Mouse (Mus musculus) ES-E14 (cell line): Measurements from ENCODE around the gene Rnf111.

ENCODE experiments used
- CHD2 ChIP-seq: IDR thresholded peaks from 2 replicates; pipeline ENCODE4 v1.6.1; 2014; ENCODE audit warnings: mild to moderate bottlenecking, low read depth, low read length, inconsistent platforms
- HCFC1 ChIP-seq: IDR thresholded peaks from 2 replicates; pipeline ENCODE4 v1.6.1; 2012; ENCODE audit warnings: low read length, inconsistent platforms, borderline replicate concordance; ENCODE audit not compliant: insufficient read depth
- MAFK ChIP-seq: IDR thresholded peaks from 2 replicates; pipeline ENCODE4 v1.6.1; 2014; ENCODE audit warnings: mild to moderate bottlenecking, low read depth, low read length, inconsistent platforms; ENCODE audit not compliant: insufficient read depth
- ZC3H11A ChIP-seq: IDR thresholded peaks from 2 replicates; pipeline ENCODE4 v1.6.1; 2012; ENCODE audit warnings: low read depth, mild to moderate bottlenecking, inconsistent platforms, low read length, borderline replicate concordance
- ZNF384 ChIP-seq: IDR thresholded peaks from 2 replicates; pipeline ENCODE4 v1.6.1; 2012; ENCODE audit warnings: low read depth, low read length, inconsistent platforms

DNA sequence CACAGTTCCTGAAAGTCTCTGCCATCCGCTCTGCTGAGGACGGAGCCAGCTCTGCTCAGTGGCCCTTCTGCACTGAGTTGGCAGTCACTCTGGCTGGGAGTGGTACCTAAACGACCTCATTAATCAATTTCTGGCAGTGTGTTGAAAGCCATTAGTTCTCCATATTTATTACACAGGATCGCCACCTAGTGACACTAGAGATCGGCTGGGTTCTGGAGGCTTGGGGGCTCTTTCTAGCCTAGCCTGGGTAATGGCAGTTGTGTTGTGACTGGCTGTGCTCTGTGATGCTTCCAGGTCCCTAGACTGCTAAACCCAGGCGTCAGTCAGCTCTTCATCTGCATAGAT, 111.0 kb downstream of the Rnf111 start:
- TF ChIP-seq CHD2, result no peak
- no peak for TF ChIP-seq MAFK
- TF ChIP-seq ZC3H11A, result peak; percentile 42; the same call in 1 of the 2 replicates
- no peak for TF ChIP-seq ZNF384
- TF ChIP-seq HCFC1, result no peak
